Mouse (Mus musculus): ENCODE measurements at regions not wholly inside any gene's neighbourhood (a gene's known extent, or its start where the extent isn't known, plus 50 kb on each side); places are given as distances from the start of the nearest gene placed in this dataset.

- Histone ChIP-seq H3K4me1 (replicated peaks) (no peaks in the 10 kb centered on the region), H3K9ac (replicated peaks) (no peak overlapping the region), H3K9me3 (no peaks in the 10 kb centered on the region), H3K27ac (no peak overlapping the region), H3K36me3 (no peaks in the 10 kb centered on the region), H3K4me3 (replicated peaks) (no peak overlapping the region), H3K4me2 (replicated peaks) (no peak overlapping the region), H3K27me3 (no peaks in the 10 kb centered on the region)
- no peak for ATAC-seq
- WGBS = 90% methylated on average over 3 of the region's 3 CpGs
Observed at GRCm38 (mm10) chr8:30686539-30686938, 2742.0 kb upstream of the 5930422O12Rik start.

GRCm38 (mm10) chr8:30694126-30694525 lies 2734.4 kb upstream of the 5930422O12Rik start:
- no peaks in the 10 kb centered on the region for H3K27me3 ChIP-seq
- H3K4me1 ChIP-seq (replicated peaks) = no peaks in the 10 kb centered on the region
- no peak overlapping the region for H3K4me3 ChIP-seq (replicated peaks)
- no peak overlapping the region for H3K9ac ChIP-seq (replicated peaks)
- no peak overlapping the region for H3K27ac ChIP-seq
- no peaks in the 10 kb centered on the region for H3K9me3 ChIP-seq
- 81% methylated on average over 3 of the region's 3 CpGs for WGBS
- ATAC-seq = no peak
- H3K4me2 ChIP-seq (replicated peaks) = no peak overlapping the region
- no peaks in the 10 kb centered on the region for H3K36me3 ChIP-seq

- no peak for ATAC-seq
- 97% methylated on average over 1 of the region's 1 CpGs for WGBS
- no peaks in the 10 kb centered on the region for H3K4me1 ChIP-seq (replicated peaks)
Observed at GRCm38 (mm10) chr8:30716643-30717042, 2711.9 kb upstream of the 5930422O12Rik start.

GRCm38 (mm10) chr8:30730366-30730765 lies 2698.1 kb upstream of the 5930422O12Rik start:
- H3K27ac ChIP-seq = no peak overlapping the region
- no peaks in the 10 kb centered on the region for H3K36me3 ChIP-seq
- H3K9me3 ChIP-seq = no peaks in the 10 kb centered on the region
- H3K4me3 ChIP-seq (replicated peaks) = no peak overlapping the region
- no peak overlapping the region for H3K9ac ChIP-seq (replicated peaks)
- no peaks in the 10 kb centered on the region for H3K27me3 ChIP-seq
- no peak for ATAC-seq
- H3K4me2 ChIP-seq (replicated peaks) = no peak overlapping the region
- peaks cover 12% of the 10 kb centered on the region for H3K4me1 ChIP-seq (replicated peaks)

More at GRCm38 (mm10) chr8:30716643-30717042, 2711.9 kb upstream of the 5930422O12Rik start:
- no peak overlapping the region for H3K4me3 ChIP-seq (replicated peaks)
- H3K9ac ChIP-seq (replicated peaks) = no peak overlapping the region
- no peaks in the 10 kb centered on the region for H3K9me3 ChIP-seq
- H3K27me3 ChIP-seq = no peaks in the 10 kb centered on the region
- no peaks in the 10 kb centered on the region for H3K36me3 ChIP-seq
- no peak overlapping the region for H3K27ac ChIP-seq
- H3K4me2 ChIP-seq (replicated peaks) = no peak overlapping the region

GRCm38 (mm10) chr8:30732585-30733253 lies 2695.8 kb upstream of the 5930422O12Rik start:
- no peaks in the 10 kb centered on the region for H3K36me3 ChIP-seq
- H3K4me1 ChIP-seq (replicated peaks) = peaks cover 12% of the 10 kb centered on the region
- H3K27me3 ChIP-seq = no peaks in the 10 kb centered on the region
- peak overlapping the region; percentile 31; the same call in 1 of the 2 replicates for H3K27ac ChIP-seq
- H3K9me3 ChIP-seq = no peaks in the 10 kb centered on the region
- 41% methylated on average over 11 of the region's 11 CpGs for WGBS
- 0 out of 2 replicates have a peak overlapping the region, but pooled peaks have one; percentile 0 for H3K4me2 ChIP-seq (replicated peaks)
- no peak overlapping the region for H3K9ac ChIP-seq (replicated peaks)
- ATAC-seq = peak; percentile 84
- no peak overlapping the region for H3K4me3 ChIP-seq (replicated peaks)

GRCm38 (mm10) chr8:30733385-30733784 lies 2695.1 kb upstream of the 5930422O12Rik start:
- 76% methylated on average over 6 of the region's 6 CpGs for WGBS
- H3K9me3 ChIP-seq = no peaks in the 10 kb centered on the region
- H3K4me3 ChIP-seq (replicated peaks) = no peak overlapping the region
- H3K27ac ChIP-seq = peak overlapping the region; percentile 31; the same call in 1 of the 2 replicates
- peak; percentile 37; the same call in 1 of the 2 replicates for ATAC-seq
- H3K27me3 ChIP-seq = no peaks in the 10 kb centered on the region
- H3K4me1 ChIP-seq (replicated peaks) = peaks cover 12% of the 10 kb centered on the region
- H3K9ac ChIP-seq (replicated peaks) = no peak overlapping the region
- no peaks in the 10 kb centered on the region for H3K36me3 ChIP-seq
- no peak overlapping the region for H3K4me2 ChIP-seq (replicated peaks)

GRCm38 (mm10) chr8:30735338-30735737 lies 2693.2 kb upstream of the 5930422O12Rik start:
- Histone ChIP-seq H3K27me3 (no peaks in the 10 kb centered on the region), H3K27ac (no peak overlapping the region), H3K4me3 (replicated peaks) (no peak overlapping the region), H3K9me3 (no peaks in the 10 kb centered on the region), H3K4me2 (replicated peaks) (no peak overlapping the region), H3K9ac (replicated peaks) (no peak overlapping the region), H3K36me3 (no peaks in the 10 kb centered on the region), H3K4me1 (replicated peaks) (peaks cover 12% of the 10 kb centered on the region)
- no peak for ATAC-seq
- WGBS = 72% methylated on average over 5 of the region's 5 CpGs

GRCm38 (mm10) chr8:30735740-30736139 lies 2692.8 kb upstream of the 5930422O12Rik start:
- no peaks in the 10 kb centered on the region for H3K36me3 ChIP-seq
- peaks cover 12% of the 10 kb centered on the region for H3K4me1 ChIP-seq (replicated peaks)
- no peak for ATAC-seq
- no peak overlapping the region for H3K4me2 ChIP-seq (replicated peaks)
- 87% methylated on average over 10 of the region's 10 CpGs for WGBS
- H3K9ac ChIP-seq (replicated peaks) = no peak overlapping the region
- H3K27ac ChIP-seq = no peak overlapping the region
- no peaks in the 10 kb centered on the region for H3K9me3 ChIP-seq
- no peaks in the 10 kb centered on the region for H3K27me3 ChIP-seq
- H3K4me3 ChIP-seq (replicated peaks) = no peak overlapping the region

- H3K9me3 ChIP-seq = no peaks in the 10 kb centered on the region
- no peak overlapping the region for H3K4me2 ChIP-seq (replicated peaks)
- no peak overlapping the region for H3K9ac ChIP-seq (replicated peaks)
- H3K36me3 ChIP-seq = no peaks in the 10 kb centered on the region
- H3K4me3 ChIP-seq (replicated peaks) = no peak overlapping the region
- H3K4me1 ChIP-seq (replicated peaks) = no peaks in the 10 kb centered on the region
- H3K27ac ChIP-seq = no peak overlapping the region
- no peak for ATAC-seq
- no peaks in the 10 kb centered on the region for H3K27me3 ChIP-seq
- 88% methylated on average over 3 of the region's 3 CpGs for whole genome bisulfite sequencing
Observed at GRCm38 (mm10) chr8:30746874-30747273, 2681.6 kb upstream of the 5930422O12Rik start.

Measured in midbrain, embryonic 13.5 days (tissue).